Mouse (Mus musculus): ENCODE results near the gene Col6a1. TPM values are rescaled to one million over a fixed set of nuclear protein-coding genes. Genes with fewer than 3 reads are reported as not detected.

Col6a1 gene
- total RNA-seq, 2 experiments from 2014 or later = 40.5 to 44.3 TPM

DNA sequence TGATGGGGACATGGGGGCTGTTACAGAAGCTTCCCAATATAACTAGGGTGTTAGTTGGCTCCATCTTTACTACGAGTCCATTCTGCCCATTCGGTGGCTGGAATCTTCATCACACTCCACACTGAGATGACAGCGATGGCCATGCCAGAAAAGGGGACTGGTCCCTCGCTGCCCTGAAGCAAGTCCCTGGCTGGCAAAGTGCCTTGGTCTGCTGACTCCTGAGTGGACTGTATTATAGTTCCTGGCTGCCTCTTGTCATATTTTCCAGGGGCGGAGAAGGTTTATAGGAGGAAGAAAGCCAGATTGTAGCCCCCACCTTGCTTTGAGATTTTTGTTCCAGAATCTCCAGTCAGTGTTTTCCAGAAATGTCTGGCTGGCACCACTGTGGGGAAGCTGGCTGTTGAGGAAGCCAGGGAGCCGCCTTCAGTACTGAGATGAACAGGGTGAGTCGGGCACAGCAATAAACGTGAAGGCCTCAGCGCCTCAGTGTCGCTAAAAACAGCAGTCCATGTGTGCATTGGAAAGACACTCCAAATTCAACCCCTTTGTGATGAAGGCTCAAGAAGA lies 40.4 kb downstream of the Col6a1 start:
- no peak for DNase-seq (ENCODE audit: low spot score in 2 of 2)
- intact Hi-C loops (cut with DNase I) = no loop called here

DNA sequence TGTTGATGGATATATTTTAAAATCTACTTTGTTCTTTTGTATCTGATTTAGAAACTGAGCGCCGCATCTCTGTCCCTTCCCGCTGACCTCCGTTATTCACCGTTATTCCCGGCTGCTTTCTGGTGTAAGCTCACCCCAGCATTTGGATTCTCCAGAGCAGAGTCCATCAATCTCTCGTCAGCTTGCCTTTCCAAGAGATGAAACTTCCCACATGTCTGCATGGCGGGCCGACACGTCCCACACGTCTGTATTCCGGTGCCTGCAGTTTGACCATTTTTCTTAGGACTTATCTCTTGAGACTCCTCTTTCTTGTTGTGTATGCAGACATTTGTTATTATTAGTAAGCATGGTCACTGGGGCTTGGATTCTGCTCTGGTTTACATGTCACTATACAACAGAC lies 42.0 kb downstream of the Col6a1 start:
- no peak for DNase-seq (ENCODE audit: low spot score in 2 of 2)
- intact Hi-C loops (cut with DNase I) = no loop called here

DNA sequence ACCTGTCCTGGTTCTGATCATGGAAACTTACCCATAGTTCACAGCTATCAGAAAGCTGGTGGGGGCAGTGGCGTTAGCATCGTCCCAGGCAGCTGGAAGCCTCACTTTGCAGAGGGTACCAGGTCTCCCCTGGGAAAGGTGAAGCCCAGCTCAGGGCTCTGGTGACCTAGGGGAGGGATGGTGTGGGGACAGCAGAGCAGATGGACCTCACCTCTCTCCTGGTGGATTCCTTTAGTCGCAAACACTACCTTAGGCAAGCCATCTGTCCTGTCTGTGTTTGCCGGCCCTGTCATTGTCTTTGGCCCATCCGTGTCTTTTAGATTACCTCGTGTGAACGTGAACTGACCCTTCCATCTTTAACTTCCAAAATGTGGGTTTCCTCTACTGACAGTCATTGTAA lies 42.5 kb downstream of the Col6a1 start:
- DNase-seq (ENCODE audit: low spot score in 2 of 2) = no peak
- intact Hi-C loops (cut with DNase I) = no loop called here

DNA sequence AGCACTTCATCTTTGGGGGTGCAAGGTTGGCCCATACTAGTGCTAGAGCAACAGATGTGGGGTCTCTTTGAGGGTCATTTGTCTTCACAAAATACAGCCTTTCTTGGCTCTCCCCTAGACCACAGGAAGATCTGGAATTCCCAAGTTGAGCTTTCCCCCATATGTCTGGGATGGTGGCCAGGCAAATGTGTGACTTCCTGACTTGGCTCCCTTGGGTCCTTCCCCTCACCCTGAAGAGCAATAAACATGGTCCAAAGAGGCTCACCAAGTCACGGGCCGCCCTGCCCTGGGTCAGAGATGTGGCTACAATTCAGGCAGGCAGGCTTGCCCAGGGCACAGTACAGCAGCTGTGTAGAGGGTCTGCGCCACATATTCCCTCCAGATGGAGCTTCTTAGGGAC lies 44.1 kb downstream of the Col6a1 start:
- no peak for DNase-seq (ENCODE audit: low spot score in 2 of 2)
- intact Hi-C loops (cut with DNase I) = no loop called here

DNA sequence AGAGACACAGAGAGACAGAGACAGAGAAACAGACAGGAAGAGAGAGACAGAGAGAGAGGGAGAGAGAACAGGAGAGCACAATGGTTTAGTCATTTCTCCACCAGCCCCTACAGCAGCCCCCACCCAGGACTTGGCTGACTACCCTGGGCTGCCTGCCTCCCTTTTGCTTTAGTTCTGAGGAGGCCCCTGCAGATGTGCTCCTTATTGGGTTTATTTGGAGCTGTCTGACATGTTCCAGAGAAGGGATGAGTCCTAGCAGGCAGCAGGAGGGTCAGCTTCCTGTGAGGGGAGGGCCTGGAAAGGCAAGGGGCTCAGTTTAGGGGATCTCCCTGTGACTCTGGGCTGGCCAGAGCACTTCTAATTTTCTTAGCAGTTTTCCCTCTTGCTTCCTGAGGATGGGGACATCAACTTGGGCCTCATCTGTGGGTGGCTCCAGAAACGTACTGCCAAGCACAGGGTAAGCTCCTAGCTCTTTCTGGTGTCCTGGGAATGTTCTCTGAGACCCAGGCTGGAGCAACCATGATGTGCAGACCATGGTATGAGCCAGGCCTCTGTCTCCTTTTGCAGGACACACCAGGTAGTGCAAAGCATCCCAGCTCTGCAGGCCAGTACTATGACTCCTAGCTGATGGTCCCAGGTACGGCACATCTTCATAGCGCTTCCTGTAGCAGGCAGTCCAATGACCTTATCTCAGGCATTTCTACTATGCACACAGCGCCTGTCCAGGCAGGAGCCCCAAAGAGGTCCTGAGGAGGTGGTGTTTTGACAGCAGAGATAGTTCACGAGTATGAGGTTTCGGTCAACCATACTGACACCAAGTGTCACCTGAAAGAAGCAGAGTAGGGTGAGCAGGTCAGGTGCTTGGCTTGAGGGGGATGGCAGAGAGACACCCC lies 45.0 kb downstream of the Col6a1 start:
- DNase-seq (ENCODE audit: low spot score in 2 of 2) = no peak
- intact Hi-C loops (cut with DNase I) = no loop called here

DNA sequence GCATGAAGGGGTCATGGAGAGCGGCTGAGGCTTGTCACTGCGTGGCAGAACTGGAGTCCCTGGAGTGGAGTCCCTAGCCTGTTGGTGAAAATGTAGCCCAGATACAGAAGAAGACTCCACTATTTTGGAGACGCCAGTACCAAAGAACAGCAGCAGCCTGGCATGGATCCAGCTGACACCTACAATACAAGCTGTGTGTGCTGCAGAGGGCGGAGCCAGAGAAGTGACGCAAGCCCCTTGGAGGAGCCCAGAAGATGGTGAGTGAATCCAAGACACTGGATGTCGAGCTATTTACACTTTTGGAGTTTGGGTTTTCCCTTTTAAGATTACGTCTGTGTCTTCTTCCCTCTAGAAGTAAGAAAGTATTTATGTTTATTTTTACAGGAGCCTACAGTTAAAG lies 47.8 kb downstream of the Col6a1 start:
- DNase-seq (ENCODE audit: low spot score in 2 of 2) = peak; percentile 70 to 86
- intact Hi-C loops (cut with DNase I) = no loop called here

DNA sequence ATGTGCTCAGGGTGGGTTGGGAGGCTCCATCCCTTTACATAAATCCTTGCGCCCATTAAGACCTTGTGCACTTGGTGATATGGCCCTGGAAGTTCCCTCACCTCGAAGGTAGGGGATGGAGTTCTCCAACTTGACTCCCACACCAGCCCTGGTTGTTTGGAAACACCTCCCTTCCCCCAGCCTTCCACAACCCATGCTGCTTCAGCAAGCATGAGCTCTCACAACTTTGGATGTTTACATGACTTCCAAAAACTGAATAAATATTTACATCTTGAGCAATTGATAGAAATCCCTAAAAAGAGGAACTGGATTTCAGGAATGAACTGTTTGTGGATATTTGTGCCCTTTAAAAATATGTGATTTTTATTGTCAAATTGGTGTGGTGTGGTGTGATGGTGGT lies 50.7 kb downstream of the Col6a1 start:
- no peak for DNase-seq (ENCODE audit: low spot score in 2 of 2)
- intact Hi-C loops (cut with DNase I) = no loop called here

DNA sequence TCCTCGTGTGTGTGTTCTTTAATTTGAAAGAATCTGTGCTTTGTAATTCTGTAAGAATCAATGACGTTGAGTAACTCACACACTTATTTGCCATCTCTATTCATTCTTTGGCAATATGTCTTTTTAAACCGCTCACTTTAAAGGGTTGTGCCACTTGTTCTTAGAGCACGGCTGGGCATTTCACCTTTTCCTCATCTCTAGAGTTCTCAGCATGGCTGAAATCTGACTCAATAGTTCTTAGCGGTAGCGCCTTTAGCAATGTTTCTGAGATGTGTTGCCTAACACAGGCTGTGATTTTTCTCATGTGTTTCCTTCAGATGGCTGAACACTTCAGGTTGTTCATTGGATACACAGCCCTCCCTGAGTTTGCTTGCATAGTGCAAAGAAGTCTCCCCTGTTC lies 51.4 kb downstream of the Col6a1 start:
- intact Hi-C loops (cut with DNase I) = no loop called here
- DNase-seq (ENCODE audit: low spot score in 2 of 2) = no peak

DNA sequence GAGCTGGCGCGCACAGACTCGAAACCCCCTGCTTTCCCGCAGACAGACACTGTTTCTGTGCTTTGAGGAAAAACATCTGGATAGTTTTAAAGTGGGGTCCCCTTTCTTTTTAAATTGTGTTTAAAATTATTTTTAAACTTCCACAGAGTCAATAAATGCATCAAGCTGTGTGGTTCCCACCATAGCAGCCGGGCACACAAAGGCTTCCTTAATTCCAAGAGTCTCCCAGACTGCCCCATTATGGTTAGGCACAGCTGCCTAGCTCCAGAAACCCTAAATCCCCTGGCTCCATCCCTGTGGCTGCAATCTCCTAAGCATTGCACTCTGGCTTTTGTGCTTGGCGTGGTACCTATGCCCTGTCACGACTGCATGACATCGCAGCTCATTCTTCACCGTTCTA lies 54.0 kb downstream of the Col6a1 start:
- DNase-seq (ENCODE audit: low spot score in 2 of 2) = no peak
- intact Hi-C loops (cut with DNase I) = no loop called here

DNA sequence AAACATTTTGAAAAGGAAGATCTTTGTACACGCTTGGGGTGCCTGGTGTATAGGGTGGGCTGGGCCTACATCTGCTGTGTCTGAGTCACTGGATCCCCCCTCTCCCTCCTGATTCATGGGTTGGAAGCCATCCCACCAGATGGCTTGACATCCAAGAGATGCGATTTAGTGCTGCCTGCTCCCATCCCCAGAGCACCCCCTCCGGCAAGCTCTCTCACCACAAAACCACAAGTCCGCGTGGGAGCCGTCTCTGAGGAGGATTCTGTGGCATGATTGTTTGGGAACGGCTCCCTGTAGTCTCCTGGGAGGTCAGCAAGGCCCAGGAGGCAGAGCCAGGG lies 57.1 kb downstream of the Col6a1 start:
- intact Hi-C loops (cut with DNase I) = no loop called here

GRCm38 (mm10) chr10:76668261-76668946 lies 57.6 kb downstream of the Col6a1 start:
- intact Hi-C loops (cut with DNase I) = no loop called here
- DNase-seq (ENCODE audit: low spot score in 2 of 2) = no peak

More for the DNA sequence above, 57.1 kb downstream of the Col6a1 start:
- peak; percentile 60 to 82 for DNase-seq (ENCODE audit: low spot score in 2 of 2)

- no peak for DNase-seq (ENCODE audit: low spot score in 2 of 2)
- intact Hi-C loops (cut with DNase I) = no loop called here
These were observed 58.7 kb downstream of the Col6a1 start for GRCm38 (mm10) chr10:76667197-76667805.

GRCm38 (mm10) chr10:76665551-76665950 lies 60.4 kb downstream of the Col6a1 start:
- no peak for DNase-seq (ENCODE audit: low spot score in 2 of 2)
- intact Hi-C loops (cut with DNase I) = no loop called here

DNA sequence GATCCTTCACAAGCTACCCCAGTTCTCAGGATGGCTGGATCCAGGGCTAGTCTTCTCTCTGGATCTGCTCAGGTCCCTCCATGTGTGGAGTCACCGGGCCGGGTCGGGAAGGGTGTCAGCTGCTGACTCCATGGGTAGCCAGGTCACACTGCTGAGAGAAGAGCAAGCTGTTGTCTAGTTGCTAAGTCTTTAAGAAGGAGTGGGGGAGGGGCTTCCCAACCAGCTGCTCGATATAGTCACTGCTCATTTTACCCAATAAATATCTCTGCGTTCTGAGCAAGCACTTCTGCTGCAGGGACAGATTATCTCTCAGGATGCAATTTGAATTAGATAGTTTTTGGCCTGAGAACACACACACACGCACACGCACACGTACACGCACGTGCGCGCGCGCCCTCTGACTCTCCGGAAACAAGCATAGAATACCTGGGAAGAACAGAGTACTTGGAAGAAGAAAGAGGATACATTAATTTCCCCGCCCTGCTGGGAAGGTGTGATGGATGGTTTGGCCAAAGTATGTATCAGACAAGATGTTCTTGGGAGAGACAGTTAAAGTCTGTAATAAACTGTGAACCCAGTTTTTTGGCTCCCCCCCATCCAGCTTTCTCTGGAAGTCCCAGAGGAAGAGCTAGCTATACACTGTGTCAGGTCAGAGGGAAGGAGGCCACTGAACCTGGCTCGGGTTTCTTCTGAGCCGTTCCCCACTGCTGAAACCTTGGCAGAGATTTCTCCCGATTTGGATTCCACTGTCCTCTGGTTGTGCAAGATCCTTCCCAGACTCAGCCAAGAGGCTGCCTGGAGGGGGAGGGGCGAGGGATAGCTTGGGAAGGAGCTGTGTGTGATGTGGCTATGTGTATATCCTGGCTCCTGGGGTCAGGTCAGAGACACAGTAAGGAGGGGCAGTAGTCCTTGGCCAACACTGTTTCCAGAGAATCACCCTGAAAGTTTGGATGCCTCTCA lies 61.5 kb downstream of the Col6a1 start:
- intact Hi-C loops (cut with DNase I) = no loop called here
- no peak for DNase-seq (ENCODE audit: low spot score in 2 of 2)

Other genes starting within 250 kb of the Col6a1 start
- gene Lss, start 194.6 kb downstream of the Col6a1 start, total RNA-seq (2021) = 10 to 100 TPM; 48.9 to 56.0 TPM
- gene Spatc1l, start 163.9 kb downstream of the Col6a1 start, total RNA-seq (2021) = not detected
- not detected for gene Ftcd, start 150.5 kb downstream of the Col6a1 start, total RNA-seq (2021)
- 10 to 100 TPM; 15.6 to 16.4 TPM for gene Col6a2, start 102.5 kb downstream of the Col6a1 start, total RNA-seq (2021)
- gene Pcbp3, start 235.7 kb upstream of the Col6a1 start, total RNA-seq (2021) = 10 to 100 TPM; 63.0 to 69.9 TPM